Mouse (Mus musculus) stomach, postnatal 0 days (tissue): ENCODE measurements at regions not wholly inside any gene's neighbourhood (a gene's known extent, or its start where the extent isn't known, plus 50 kb on each side); places are given as distances from the start of the nearest gene placed in this dataset.

Experiments used
- ATAC-seq: fragments of 200-750 bp; cut with Nextera tagmentation; 2 replicates; pipeline ENCODE4 v1.8.0; 2017; ENCODE audit not compliant: low FRiP score, low TSS enrichment
- DNase-seq: peaks from one replicate; pipeline ENCODE4 v3.0.0-alpha.2; 2016; ENCODE audit warnings: low spot score
- H3K27ac ChIP-seq: fragments of 300-500 bp; sonication (generic); replicated peaks from 2 replicates; pipeline ENCODE4 v1.5.1; 2014; ENCODE audit warnings: mild to moderate bottlenecking, control low read depth
- H3K27me3 ChIP-seq: fragments of 300-500 bp; sonication (generic); 2 replicates; pipeline ENCODE4 v1.6.1; 2014; ENCODE audit warnings: low read length; ENCODE audit not compliant: control insufficient read depth, insufficient read depth
- H3K36me3 ChIP-seq: fragments of 300-500 bp; sonication (generic); 2 replicates; pipeline ENCODE4 v1.6.1; 2014; ENCODE audit warnings: low read length, mixed read lengths; ENCODE audit not compliant: control insufficient read depth, insufficient read depth
- H3K4me1 ChIP-seq: fragments of 300-500 bp; sonication (generic); replicated peaks from 2 replicates; pipeline ENCODE4 v1.6.1; 2014; ENCODE audit warnings: antibody characterized with exemption; ENCODE audit not compliant: control insufficient read depth, insufficient read depth
- H3K4me2 ChIP-seq: fragments of 300-500 bp; sonication (generic); replicated peaks from 2 replicates; pipeline ENCODE4 v1.6.1; 2014; ENCODE audit warnings: low read depth, mild to moderate bottlenecking, control low read depth, moderate library complexity
- H3K4me3 ChIP-seq: fragments of 300-500 bp; sonication (generic); 2 replicates; pipeline ENCODE4 v1.5.1; 2014; ENCODE audit warnings: low read depth, low read length, control low read depth
- H3K9ac ChIP-seq: fragments of 300-500 bp; sonication (generic); 2 replicates; pipeline ENCODE4 v1.6.1; 2014; ENCODE audit warnings: mild to moderate bottlenecking, low read length, control low read depth, mixed read lengths
- H3K9me3 ChIP-seq: fragments of 300-500 bp; sonication (generic); 2 replicates; pipeline ENCODE4 v1.6.1; 2016; ENCODE audit warnings: low read length; ENCODE audit not compliant: control insufficient read depth
- CTCF ChIP-seq: IDR thresholded peaks from 2 replicates; pipeline ENCODE4 v1.5.1; 2016; ENCODE audit warnings: antibody characterized with exemption, low read depth, mild to moderate bottlenecking, moderate library complexity
- EP300 ChIP-seq: optimal IDR thresholded peaks from 2 replicates; pipeline ENCODE3; 2016; ENCODE audit warnings: antibody characterized with exemption
- WGBS: fragments of 180-500 bp; shearing (Covaris S2); extraction: QIAGEN DNeasy Blood & Tissue Kit; methylation state at CpG from one replicate; pipeline ENCODE4 v1.1.7; 2014; 5-methylcytosine and 5-hydroxymethylcytosine counted together

DNA sequence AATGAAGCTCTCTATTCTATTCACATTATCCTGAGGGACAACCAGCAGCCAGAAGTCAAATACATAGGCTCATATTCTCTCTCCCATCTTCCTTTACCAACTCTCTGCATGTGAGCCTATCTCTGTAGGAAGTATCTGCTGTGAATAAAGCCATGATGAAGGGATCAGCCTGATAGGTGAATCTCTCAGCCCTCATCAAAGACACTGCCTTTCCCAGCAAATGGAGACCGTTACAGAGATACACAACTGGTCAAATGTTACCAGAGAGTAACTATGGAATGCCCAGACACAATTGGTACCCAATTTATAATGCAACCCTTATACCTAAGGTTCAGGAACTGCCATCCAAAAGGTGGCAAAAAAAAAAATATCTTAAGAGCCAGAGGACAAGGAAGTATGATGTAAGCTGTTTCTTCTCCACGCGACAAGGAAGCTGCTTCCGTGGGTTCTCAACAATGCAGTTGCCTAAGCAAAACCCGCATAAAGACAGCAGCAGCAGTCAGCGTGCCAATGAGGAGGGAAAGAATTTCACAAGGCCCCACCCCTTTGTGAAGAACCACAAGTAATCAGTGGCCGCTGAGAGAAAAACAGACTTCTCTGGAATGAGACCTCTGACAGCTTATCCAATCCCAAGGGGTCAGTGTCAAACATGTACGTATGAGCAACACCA is 248.9 kb downstream of the Dhx15 start:
- no peaks in the 10 kb centered on the region for H3K36me3 ChIP-seq
- no peak overlapping the region for H3K4me2 ChIP-seq
- 33% methylated on average over 8 of the region's 8 CpGs for WGBS
- H3K27me3 ChIP-seq, result no peaks in the 10 kb centered on the region
- no peaks in the 10 kb centered on the region for H3K9me3 ChIP-seq
- DNase-seq (no peak), ATAC-seq (peak; percentile 51; the same call in 1 of the 2 replicates)
- H3K27ac ChIP-seq, result no peak overlapping the region
- no peak overlapping the region for H3K9ac ChIP-seq
- TF ChIP-seq EP300 (no peak), CTCF (no peak)
- H3K4me1 ChIP-seq, result no peaks in the 10 kb centered on the region
- H3K4me3 ChIP-seq, result no peak overlapping the region

DNA sequence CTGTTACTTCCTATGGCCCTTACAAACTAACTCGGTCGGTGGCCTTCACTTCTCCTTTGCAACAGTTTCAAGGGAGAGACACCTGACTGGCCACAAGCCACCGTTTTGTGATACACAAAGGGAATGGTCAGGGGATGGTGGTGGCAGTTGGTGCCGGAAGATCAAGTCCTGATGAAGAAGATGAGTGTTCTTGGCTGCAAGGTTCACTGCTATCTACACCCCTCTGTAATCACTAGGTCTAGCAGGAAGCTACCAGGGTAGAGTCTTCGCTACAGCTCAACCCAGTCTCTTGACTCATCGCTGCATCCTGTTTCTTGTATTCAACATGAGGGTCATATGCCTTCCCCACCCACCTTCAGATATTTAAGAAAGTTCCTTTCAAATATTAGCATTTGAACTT is 251.5 kb downstream of the Dhx15 start:
- Histone ChIP-seq H3K36me3 (no peaks in the 10 kb centered on the region), H3K4me3 (no peak overlapping the region), H3K27ac (no peak overlapping the region), H3K4me1 (no peaks in the 10 kb centered on the region), H3K4me2 (no peak overlapping the region), H3K9ac (no peak overlapping the region), H3K27me3 (no peaks in the 10 kb centered on the region), H3K9me3 (no peaks in the 10 kb centered on the region)
- DNase-seq (no peak), ATAC-seq (no peak)
- WGBS, result 85% methylated on average over 6 of the region's 6 CpGs
- TF ChIP-seq CTCF (no peak), EP300 (no peak)

DNA sequence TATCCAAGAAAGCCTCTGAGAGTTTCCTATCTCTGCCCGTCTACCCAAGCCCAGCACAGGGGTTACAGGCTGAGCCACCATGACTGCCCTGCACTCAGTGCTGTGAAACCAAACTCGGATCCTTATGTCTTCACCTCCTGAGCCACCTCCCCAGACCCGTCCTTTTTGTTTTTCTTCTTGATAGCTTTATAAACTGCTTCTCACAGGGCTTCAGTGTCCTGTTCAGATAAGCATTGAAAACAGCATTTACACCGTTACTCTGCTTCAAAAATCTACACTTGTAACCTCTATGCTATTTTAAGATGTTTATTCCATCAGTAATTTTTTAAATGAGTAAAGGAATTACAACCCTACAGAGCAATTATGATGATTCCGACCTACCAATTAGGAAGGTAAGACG is 253.0 kb downstream of the Dhx15 start:
- no peaks in the 10 kb centered on the region for H3K9me3 ChIP-seq
- H3K4me1 ChIP-seq, result no peaks in the 10 kb centered on the region
- H3K36me3 ChIP-seq, result no peaks in the 10 kb centered on the region
- no peak overlapping the region for H3K27ac ChIP-seq
- no peak overlapping the region for H3K4me2 ChIP-seq
- 82% methylated on average over 6 of the region's 6 CpGs for WGBS
- no peak overlapping the region for H3K9ac ChIP-seq
- no peak for ATAC-seq
- TF ChIP-seq CTCF (no peak), EP300 (no peak)
- H3K27me3 ChIP-seq, result no peaks in the 10 kb centered on the region
- no peak overlapping the region for H3K4me3 ChIP-seq
- no peak for DNase-seq

DNA sequence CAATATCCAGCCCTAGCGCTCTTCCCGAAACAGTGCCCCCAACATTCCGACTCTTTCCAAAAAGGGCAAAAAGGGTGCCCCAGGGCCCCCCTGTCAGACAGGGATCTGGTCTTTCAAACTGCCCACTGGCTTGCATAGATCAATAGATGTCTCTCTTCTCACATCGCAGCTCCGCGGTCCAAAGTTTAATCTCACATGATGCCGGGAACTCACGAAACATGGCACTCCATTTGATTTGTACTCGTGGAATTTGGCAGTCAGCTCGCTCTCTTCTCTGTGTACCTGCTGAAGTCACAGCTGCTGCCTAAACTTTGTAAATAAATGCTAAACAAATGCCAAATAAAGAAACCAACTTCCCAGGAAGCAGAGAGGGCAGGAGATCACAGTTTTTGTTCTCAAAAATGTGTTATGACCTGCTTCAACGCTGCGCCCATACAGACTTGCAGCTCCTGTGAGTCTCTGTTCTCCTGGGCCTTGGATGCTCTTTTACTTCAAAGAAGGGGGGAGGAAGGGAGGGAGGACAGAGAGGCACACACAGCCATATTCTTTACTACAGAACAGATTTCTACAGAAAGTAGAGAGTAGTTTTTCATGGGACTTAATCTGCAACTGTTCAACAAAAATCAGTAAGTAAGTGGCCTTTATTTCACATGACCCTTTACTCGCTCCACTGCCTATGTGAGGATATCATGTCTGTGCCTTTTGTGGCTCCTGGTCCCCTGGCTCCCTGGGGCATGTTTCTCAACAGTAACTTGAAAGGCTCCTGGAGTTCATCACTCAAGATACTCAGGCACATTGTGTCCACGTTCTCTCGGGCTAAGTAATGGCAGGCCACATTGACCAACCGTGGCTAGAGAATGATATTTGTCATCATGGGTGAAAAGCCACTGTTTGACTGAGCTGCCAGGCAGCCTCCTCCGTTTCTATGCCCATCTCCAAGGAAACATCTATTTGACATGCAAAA is 254.6 kb downstream of the Dhx15 start:
- Histone ChIP-seq H3K27me3 (no peaks in the 10 kb centered on the region), H3K4me3 (no peak overlapping the region), H3K9me3 (no peaks in the 10 kb centered on the region), H3K4me2 (no peak overlapping the region), H3K36me3 (no peaks in the 10 kb centered on the region), H3K27ac (no peak overlapping the region), H3K4me1 (no peaks in the 10 kb centered on the region), H3K9ac (no peak overlapping the region)
- no peak for TF ChIP-seq CTCF
- TF ChIP-seq EP300, result no peak
- ATAC-seq, result no peak
- 62% methylated on average over 17 of the region's 17 CpGs for WGBS
- DNase-seq, result no peak

DNA sequence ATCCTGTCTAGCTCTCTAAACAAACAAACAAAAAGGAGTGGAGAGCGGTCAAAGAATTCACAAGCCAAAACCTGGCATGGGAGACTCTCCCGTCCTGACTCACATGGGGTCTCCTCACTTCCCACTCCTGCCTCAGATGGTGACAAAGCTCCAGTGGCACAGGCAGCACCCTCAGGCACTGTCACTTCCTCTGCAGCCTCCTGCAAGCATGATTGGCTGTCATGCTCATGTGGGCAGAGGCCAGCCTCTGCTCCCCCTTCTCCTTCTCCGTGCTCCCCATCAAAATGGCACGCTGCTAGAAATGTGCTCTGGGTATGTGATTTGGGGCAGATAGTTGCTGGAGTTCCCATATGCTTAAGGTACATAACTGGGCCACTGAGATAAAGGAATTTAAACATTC is 255.4 kb downstream of the Dhx15 start:
- Histone ChIP-seq H3K27ac (no peak overlapping the region), H3K9ac (no peak overlapping the region), H3K4me3 (no peak overlapping the region), H3K4me1 (no peaks in the 10 kb centered on the region), H3K4me2 (no peak overlapping the region), H3K36me3 (no peaks in the 10 kb centered on the region), H3K9me3 (no peaks in the 10 kb centered on the region), H3K27me3 (no peaks in the 10 kb centered on the region)
- WGBS, result 77% methylated on average over 4 of the region's 4 CpGs
- ATAC-seq, result no peak
- TF ChIP-seq EP300 (no peak), CTCF (no peak)
- DNase-seq, result no peak

DNA sequence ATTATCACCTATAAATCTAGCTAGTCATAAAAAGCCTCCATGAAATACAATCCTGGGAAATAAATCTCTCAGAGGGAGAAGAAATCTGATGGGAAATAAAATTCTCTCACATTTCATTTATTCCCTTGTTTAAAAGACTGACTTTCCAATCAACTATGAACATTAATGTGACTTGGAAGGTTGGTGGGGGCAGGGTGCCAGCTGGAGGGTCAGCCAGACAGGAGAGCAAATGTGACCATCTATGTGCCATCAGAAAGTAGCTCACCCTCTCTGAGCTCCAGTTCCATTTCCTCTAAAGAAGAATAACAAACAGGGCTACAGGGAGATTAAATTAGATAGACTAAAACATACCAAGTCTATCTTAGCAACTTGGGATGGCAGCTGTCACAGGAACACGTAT is 257.0 kb downstream of the Dhx15 start:
- DNase-seq, result no peak
- no peak overlapping the region for H3K4me2 ChIP-seq
- H3K36me3 ChIP-seq, result no peaks in the 10 kb centered on the region
- ATAC-seq, result no peak
- TF ChIP-seq CTCF, result no peak
- TF ChIP-seq EP300, result no peak
- H3K4me3 ChIP-seq, result no peak overlapping the region
- H3K4me1 ChIP-seq, result no peaks in the 10 kb centered on the region
- H3K9me3 ChIP-seq, result no peaks in the 10 kb centered on the region
- 68% methylated on average over 1 of the region's 1 CpGs for WGBS
- no peak overlapping the region for H3K9ac ChIP-seq
- no peaks in the 10 kb centered on the region for H3K27me3 ChIP-seq
- no peak overlapping the region for H3K27ac ChIP-seq
